Mouse (Mus musculus): ENCODE results near the gene BC107364.
"Not testable (repeated sequence)": the region's sequence is repeated elsewhere in the genome, so short reads cannot be mapped to it uniquely, and the experiment has no call there.

Gene BC107364

GRCm38 (mm10) chr3:96486064-96486827 lies 34.1 kb upstream of the BC107364 start:
- not testable (repeated sequence) for DNase-seq (ENCODE audit: low spot score in 2 of 2)

GRCm38 (mm10) chr3:96485361-96485760 lies 33.3 kb upstream of the BC107364 start:
- DNase-seq (ENCODE audit: low spot score in 2 of 2), result no peak

GRCm38 (mm10) chr3:96484921-96485320 lies 32.8 kb upstream of the BC107364 start:
- DNase-seq (ENCODE audit: low spot score in 2 of 2), result no peak

DNA sequence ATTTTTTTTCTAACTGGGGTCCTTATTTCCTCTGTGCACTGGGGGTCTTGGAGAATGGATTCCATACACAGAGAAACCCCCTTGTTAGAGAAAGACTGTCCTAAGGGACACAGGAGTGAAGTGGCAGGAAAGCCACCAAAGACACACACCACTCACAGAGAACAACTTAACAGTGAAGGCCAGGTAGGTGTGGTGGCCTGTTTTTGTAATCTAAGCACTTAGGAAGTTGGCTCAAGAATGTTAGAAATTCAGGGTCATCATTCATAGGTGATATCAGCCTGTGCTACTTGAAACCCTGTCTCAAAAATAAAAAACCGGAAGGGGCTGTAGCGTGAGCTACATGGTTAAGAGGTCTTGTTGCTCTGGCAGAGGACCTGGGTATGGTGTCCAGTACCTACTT lies 31.8 kb upstream of the BC107364 start:
- no peak for DNase-seq (ENCODE audit: low spot score in 2 of 2)

- not testable (repeated sequence) for DNase-seq (ENCODE audit: low spot score in 2 of 2)
Measured at GRCm38 (mm10) chr3:96483044-96483443, 30.9 kb upstream of the BC107364 start.

GRCm38 (mm10) chr3:96482451-96482850 lies 30.3 kb upstream of the BC107364 start:
- no peak for DNase-seq (ENCODE audit: low spot score in 2 of 2)

GRCm38 (mm10) chr3:96481856-96482255 lies 29.8 kb upstream of the BC107364 start:
- DNase-seq (ENCODE audit: low spot score in 2 of 2), result no peak

GRCm38 (mm10) chr3:96480684-96481270 lies 28.7 kb upstream of the BC107364 start:
- DNase-seq (ENCODE audit: low spot score in 2 of 2), result no peak

GRCm38 (mm10) chr3:96479249-96479648 lies 27.1 kb upstream of the BC107364 start:
- DNase-seq (ENCODE audit: low spot score in 2 of 2), result no peak

DNA sequence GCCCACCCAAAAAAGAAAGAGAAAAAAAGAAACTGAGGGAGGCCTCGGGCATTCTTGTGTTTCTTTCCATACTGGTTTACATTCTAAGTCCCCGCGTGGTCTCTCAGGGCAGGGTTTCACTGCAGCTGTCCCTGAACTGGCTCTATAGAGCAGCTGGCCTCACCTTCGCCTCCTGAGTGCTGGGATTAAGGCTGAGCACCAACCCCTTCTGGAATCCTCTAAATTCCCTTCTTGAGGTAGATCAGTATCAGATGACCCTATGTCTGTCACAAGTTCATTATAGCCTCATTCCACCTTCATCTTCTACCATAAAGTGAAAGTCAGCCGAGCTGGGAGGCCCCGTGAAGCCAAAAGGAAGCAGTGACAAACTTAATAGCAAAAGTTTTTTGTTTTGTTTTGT lies 25.5 kb upstream of the BC107364 start:
- DNase-seq (ENCODE audit: low spot score in 2 of 2), result no peak

GRCm38 (mm10) chr3:96477084-96477483 lies 25.0 kb upstream of the BC107364 start:
- no peak for DNase-seq (ENCODE audit: low spot score in 2 of 2)

DNA sequence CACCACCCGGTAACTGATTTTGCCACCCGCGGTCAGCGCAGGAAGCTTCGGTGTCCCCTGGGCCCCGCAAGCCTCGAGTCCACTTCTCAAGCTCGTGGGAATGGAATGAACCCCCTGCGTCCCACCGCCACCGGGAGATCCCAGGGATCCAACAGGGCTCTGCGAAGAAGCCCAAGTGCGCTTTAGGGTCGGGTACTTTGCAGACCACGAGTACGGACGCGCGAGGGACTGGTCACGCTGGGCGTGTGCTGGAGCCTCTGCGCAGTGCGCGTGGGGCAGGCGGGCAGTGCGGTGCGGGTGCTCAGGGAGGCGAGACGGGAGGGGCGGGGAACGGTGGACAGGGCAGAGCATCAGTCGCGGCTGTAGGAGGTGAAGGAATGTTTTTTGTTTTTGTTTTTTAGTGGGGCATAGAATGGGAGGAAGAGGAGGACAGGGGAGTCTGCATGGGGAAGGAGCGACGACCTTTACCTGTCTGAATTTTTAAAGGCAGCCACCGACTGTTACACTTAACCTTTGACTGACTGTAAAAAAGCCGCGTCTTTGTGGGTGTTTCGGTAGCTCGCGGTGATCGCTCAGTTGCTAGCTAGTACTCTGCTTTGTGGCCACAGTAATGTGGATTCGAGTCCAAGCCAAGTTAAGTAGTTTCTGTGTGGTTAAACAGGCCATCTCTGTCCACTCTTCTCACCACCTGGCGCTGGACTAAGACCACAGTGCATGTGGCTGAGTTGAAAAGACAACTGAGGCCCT lies 23.0 kb upstream of the BC107364 start:
- DNase-seq (ENCODE audit: low spot score in 2 of 2), result no peak

- not testable (repeated sequence) for DNase-seq (ENCODE audit: low spot score in 2 of 2)
Measured at GRCm38 (mm10) chr3:96473556-96473955, 21.4 kb upstream of the BC107364 start.

- no peak for DNase-seq (ENCODE audit: low spot score in 2 of 2)
Measured at GRCm38 (mm10) chr3:96472066-96472465, 20.0 kb upstream of the BC107364 start.

DNA sequence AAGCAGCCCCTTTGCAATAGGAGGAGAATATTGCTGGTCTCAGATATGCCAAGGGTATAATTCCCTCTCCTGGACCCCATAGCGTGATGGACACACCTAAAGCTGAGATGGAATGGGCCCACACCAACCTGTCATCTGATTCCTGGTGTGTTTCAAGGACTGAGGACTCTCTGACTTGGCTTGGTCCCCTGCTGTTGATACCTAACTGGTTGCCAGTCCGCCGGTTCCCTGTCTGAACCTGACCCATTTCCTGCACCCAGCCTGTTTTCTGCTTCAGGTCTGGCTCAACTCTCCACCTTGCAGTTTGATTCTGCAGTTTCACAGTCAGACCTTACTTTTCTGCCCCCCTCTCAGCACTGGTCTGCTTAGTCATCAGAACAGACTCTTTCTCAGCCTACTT lies 17.5 kb upstream of the BC107364 start:
- DNase-seq (ENCODE audit: low spot score in 2 of 2), result no peak

DNA sequence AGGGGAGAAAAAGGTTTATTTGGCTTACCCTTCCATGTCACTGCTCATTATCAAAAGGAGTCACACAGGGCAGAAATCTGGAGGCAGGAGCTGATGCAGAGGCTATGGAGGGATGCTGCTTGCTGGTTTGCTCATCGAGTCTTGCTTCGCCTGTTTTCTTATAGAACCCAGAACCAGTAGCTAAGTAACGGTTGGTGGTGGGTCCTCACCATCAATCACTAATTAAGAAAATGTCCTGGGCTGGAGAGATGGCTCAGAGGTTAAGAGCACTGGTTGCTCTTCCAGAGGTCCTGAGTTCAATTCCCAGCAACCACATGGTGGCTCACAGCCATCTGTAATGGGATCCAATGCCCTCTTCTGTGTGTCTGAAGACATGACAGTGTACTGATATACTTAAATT lies 16.2 kb upstream of the BC107364 start:
- not testable (repeated sequence) for DNase-seq (ENCODE audit: low spot score in 2 of 2)

GRCm38 (mm10) chr3:96467641-96468040 lies 15.5 kb upstream of the BC107364 start:
- no peak for DNase-seq (ENCODE audit: low spot score in 2 of 2)

GRCm38 (mm10) chr3:96463891-96464290 lies 11.8 kb upstream of the BC107364 start:
- no peak for DNase-seq (ENCODE audit: low spot score in 2 of 2)

- not testable (repeated sequence) for DNase-seq (ENCODE audit: low spot score in 2 of 2)
Measured at GRCm38 (mm10) chr3:96460568-96460870, 8.4 kb upstream of the BC107364 start.

GRCm38 (mm10) chr3:96459757-96460567 lies 7.9 kb upstream of the BC107364 start:
- not testable (repeated sequence) for DNase-seq (ENCODE audit: low spot score in 2 of 2)

DNA sequence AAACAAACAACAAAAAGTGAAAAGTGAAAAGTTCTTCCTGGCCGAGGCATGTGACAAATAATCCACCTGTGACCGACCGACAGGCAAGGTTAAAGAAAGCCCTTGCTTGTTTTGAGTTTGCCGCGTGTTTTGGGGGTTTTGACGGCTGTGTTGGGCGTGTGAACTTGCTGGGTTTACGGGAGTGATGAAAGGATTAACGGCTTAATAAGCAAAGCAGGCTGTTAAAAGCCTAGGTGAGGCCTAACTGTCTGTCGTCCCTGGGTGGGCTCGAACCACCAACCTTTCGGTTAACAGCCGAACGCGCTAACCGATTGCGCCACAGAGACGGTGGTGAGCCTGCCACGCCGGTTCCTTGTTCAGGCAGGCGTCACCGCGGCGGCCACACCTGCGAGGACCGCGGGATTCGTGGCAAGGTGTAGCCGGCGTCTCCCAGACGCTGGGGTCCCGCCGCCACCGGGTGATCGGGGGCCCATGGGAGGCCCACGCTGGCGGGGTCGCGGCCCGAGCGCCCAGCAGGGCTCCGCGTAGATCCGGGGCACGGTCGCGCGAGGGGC lies 6.9 kb upstream of the BC107364 start:
- DNase-seq (ENCODE audit: low spot score in 2 of 2), result not testable (repeated sequence)

DNA sequence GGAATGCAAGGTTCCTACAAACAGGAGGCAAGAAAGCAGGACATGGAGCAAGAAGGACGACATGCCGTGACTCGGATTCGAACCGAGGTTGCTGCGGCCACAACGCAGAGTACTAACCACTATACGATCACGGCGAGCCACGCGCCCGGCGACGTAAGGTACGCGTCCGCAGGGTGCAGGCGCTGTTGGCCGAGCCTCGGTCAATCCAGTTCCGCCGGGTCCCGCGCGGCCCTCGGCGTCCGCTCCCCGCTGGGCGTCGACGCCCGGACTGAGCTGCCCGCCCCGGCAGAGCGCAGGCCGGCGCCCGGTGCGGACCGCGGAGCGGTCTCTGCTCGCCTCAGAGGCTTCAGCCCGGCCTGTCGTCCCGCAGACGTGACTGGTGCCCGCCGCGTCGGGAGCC lies 5.9 kb upstream of the BC107364 start:
- DNase-seq (ENCODE audit: low spot score in 2 of 2), result not testable (repeated sequence)

Data from spleen, postnatal 36 days (tissue).